Mouse (Mus musculus) heart, adult 2 months (tissue): ENCODE measurements around the gene Fam208a.

Source experiments
- EP300 ChIP-seq: fragments of 200-500 bp; IDR thresholded peaks from 2 replicates; pipeline ENCODE4 v1.6.1; 2011; ENCODE audit warnings: low read depth, low read length, control low read depth; ENCODE audit not compliant: insufficient read depth
- POLR2A ChIP-seq: fragments of 200-500 bp; IDR thresholded peaks from 2 replicates; pipeline ENCODE4 v1.6.1; 2011; ENCODE audit warnings: mild to moderate bottlenecking, low read depth, low read length, control low read depth; ENCODE audit not compliant: insufficient read depth

GRCm38 (mm10) chr14:27432064-27432463 is 3.4 kb downstream of the Fam208a start:
- TF ChIP-seq EP300 (no peak), POLR2A (no peak)
